Mouse (Mus musculus) thymus, adult 2 months (tissue): ENCODE results near the gene Bbip1.

Source experiments
- CTCF ChIP-seq: fragments of 200-500 bp; IDR thresholded peaks from 2 replicates; pipeline ENCODE4 v1.5.1; 2012; ENCODE audit warnings: mild to moderate bottlenecking, control low read depth, low read length, moderate library complexity, borderline replicate concordance; ENCODE audit not compliant: control insufficient read depth, poor library complexity, insufficient read depth; ENCODE audit errors: extremely low read depth
- POLR2A ChIP-seq: fragments of 200-500 bp; IDR thresholded peaks from 2 replicates; pipeline ENCODE4 v1.6.1; 2012; ENCODE audit warnings: mild to moderate bottlenecking, low read length, control low read depth, moderate library complexity; ENCODE audit not compliant: control insufficient read depth, poor library complexity, insufficient read depth; ENCODE audit errors: extremely low read depth

DNA sequence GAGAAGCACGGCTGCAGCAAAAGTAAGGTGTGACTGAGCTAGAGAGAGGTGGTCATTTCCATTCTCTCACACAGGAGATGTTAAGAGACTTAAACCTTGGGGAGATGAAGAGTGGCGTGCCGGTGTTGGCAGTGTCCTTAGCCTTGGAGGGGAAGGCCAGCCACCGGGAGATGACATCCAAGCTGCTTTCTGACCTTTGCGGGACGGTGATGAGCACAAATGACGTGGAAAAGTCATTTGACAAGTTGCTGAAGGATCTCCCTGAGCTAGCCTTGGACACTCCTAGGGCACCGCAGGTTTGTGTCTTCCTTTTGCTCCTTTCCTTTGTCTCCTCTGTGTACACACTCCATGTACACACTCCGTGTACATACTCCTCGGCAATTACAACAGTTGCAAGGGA, 24.9 kb downstream of the Bbip1 start:
- TF ChIP-seq CTCF, result no peak
- no peak for TF ChIP-seq POLR2A
